Mouse (Mus musculus) Muller cell, postnatal 12 days (primary cell): ENCODE measurements at regions not wholly inside any gene's neighbourhood (a gene's known extent, or its start where the extent isn't known, plus 50 kb on each side); places are given as distances from the start of the nearest gene placed in this dataset.

ENCODE experiments used
- DNase-seq: peaks from one replicate; pipeline ENCODE4 v3.0.0-alpha.2; 2015; ENCODE audit errors: inconsistent ontology term

- DNase-seq = peak; percentile 88
Measured at GRCm38 (mm10) chr10:115664567-115664966, 77.0 kb upstream of the Lgr5 start.

DNA sequence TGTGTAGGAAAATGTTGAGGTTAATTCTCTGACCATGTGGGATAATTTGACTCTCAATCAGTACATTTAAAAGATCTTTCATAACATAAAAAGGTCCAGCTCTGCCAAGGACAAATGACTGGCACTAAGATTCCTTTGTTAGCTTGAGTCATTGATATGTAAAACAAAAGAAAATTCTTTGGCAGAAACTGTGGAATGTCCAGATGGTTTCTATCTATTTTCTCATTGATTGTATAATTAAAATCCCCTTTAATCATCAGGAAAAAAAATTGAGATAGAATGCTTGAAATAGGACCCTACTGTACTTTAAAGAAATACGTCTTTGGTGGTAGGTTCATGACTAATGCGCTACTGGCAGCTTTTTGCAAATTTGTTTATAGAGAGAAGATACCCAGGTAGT lies 89.1 kb upstream of the Lgr5 start:
- DNase-seq = peak; percentile 98

DNA sequence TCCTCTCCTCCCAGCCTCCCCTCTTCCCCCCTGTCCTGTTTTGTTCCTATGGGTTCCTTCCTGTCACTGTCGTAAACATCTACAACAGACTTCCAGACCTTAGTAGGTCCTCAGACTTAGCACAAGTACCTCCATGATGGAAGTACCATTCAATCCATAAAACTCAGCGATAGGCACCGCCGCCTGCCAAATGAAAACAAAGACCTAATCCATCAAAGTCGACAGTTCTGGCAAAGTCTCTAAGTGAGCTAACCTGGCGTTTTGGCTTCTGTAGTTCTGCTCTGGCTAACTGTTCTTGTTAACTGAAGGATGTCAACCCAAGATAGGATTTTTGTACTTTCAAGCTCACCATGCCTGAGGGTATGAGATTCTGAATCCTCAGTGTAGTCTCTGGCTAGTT lies 93.5 kb upstream of the Lgr5 start:
- DNase-seq = no peak

DNA sequence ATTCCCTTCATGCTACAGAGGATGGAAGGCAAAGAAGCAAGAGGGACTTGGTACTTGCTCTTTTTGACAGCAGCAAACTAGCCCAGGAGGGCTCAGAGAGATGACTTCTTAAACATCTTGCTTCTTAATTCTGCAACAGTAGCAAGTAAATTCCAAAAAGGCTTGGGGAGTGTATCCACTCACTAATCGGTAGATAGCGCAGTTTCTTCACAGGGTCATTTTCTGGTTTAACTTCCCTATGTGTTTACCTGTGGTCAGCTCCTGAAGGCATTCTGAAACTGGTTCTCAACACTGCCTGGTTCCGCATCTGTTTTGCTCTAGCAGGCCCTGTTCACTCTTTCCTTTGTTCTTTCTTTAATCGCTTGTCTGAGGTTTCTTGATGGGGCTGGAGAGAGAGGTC lies 104.4 kb upstream of the Lgr5 start:
- DNase-seq = no peak

GRCm38 (mm10) chr10:115693986-115694833 lies 106.6 kb upstream of the Lgr5 start:
- no peak for DNase-seq

DNA sequence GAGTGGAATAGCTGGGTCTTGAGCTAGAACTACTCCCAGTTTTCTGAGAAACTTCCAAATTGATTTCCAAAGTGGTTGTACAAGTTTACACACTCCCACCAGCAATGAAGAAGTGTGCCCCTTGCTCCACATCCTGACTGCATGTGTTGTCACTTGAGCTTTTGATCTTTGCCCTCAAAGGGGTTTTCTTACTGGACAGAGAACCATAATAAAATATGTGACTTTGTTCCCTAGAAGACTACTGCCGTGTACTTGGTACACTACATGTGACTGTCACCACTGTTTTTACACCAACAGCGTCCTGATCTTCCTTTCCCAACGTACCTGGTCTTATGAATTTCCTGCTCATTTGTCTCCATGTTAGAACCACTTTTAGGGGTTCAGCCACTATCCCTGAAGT lies 114.3 kb upstream of the Tspan8 start:
- DNase-seq = no peak

DNA sequence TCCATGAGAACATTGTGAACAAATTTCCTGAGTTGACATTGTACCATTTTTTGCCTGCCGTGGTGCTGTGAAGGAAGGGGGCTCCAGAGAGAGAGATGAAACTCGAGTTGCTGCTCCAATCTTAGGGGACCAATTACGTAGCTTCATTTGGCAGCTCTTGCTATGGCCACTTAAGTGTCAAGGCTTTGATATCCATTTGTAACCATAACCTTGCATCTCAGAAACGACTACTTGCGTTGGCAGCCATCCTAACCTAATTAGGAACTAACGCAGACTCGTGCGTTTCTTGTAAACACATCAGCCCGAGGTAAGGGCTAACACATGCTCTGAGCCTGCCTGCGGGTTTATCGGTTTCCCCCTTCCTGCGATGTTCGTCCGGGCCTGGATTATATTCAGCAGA lies 108.0 kb upstream of the Tspan8 start:
- no peak for DNase-seq

DNA sequence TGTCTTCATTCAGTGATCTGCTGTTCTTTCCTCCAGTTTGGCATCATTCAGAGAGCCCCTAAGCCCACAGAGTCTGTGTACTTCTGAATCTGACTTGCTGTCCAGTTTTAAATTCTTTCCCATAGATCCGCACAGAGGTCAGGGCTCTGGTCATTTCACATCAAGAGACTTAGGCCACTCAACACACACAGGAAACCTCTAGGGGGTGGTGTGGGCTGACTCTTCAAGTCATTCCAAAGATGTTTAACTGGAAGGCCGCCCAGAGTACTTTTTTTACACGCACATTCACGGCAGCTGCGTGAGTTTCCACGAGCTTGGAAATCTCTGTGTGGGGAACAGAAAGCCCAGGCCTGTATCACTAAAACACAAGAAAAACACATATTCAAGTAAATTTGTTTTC lies 102.7 kb upstream of the Tspan8 start:
- DNase-seq = peak; percentile 20

- no peak for DNase-seq
Measured at GRCm38 (mm10) chr10:115716178-115716577, 100.5 kb upstream of the Tspan8 start.

DNA sequence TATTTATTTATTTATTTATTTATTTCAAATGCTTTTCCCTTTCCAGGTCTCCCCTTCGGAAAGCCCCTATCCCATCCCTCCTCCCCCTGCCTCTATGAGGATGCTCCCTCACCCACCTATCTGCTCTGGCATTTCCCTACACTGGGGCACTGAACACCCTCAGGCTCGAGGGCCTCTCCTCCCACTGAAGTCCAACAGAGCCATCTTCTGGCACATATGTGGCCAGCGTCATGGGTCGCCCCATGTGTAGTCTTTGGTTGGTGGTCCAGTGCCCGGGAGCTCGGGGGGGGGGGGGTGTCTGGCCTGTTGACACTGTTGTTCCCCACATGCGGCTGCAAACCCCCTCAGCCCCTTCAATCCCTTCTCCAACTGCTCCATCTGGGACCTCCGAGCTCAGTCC lies 99.6 kb upstream of the Tspan8 start:
- DNase-seq = no peak

GRCm38 (mm10) chr10:115722589-115722988 lies 94.0 kb upstream of the Tspan8 start:
- DNase-seq = no peak

- DNase-seq = peak; percentile 40
Measured at GRCm38 (mm10) chr10:115742634-115743347, 73.8 kb upstream of the Tspan8 start.

DNA sequence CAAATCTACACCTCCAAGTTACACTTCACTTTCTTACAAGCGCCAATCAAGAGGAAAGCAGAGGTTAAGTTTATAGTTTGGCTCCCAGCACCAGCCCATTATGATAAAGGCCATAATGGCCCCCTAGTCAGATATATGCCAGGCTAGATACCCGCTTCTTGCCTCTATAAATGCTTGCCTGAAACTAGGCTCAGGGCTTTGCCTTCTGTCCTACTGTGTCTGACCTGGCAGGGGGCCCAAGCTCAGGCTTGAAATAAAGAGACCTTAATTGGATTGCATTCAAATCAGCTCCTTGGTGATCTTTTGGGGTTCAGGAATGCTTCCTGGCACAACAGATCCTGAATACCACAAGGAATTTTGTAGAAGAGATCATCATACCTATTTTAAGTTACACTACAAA lies 66.8 kb upstream of the Tspan8 start:
- peak; percentile 15 for DNase-seq

DNA sequence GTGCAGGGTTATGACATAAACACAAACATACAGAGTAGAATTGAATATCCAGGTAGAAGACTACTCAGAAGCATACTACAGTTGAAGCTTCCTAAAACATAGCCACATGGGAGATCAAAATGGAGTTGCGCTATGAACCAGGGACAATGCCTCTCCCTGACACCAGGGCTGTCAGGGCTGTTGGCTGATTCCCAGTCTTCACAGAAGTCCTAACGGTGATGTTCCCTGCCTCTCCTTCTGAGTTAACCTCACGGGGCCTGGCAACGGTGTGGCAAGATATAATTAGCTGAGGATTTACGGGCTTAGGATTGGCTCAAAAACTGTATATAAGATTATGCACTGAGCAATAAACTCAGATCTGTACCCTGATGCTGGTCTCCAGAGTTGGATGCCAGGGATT lies 66.4 kb upstream of the Tspan8 start:
- no peak for DNase-seq

DNA sequence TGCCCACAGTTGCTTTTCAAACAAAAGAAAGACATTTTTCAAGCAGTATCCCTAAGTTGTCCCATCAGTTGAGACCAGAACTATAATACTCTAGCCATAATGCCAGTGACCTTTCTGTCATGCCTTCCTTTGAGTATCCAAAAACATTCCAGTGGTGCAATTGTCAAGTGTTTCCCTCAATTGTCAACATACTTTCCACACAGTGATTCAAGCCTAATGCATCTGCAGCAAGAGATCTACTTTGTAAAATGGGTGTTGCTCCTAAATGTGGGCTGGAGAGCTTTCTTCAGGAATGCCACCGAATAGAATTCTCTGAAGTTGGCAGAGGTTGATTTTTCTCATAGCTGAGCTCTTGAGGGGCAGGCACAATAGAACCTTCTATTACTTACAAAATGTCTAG lies 58.0 kb upstream of the Tspan8 start:
- peak; percentile 91 for DNase-seq
